ENCODE assay signal across 8 mouse cellular contexts in the genomic region with DNA sequence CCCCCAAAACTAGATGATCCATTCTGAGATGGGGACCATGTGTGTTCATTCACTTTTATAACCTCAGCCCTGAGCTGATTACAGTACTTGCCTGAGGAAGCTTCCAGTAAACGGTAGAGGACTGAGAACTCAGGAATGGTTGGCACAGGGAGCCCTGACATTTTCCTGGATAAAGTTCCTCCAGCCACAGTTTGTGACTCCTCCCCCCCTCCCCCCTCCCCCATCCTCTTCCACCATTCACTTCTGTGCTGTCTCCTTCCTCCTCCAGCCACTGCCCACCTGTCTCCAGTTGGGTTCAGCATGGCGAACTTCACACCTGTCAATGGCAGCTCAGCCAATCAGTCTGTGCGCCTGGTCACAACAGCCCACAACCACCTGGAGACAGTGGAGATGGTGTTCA. TPM values are rescaled to one million over a fixed set of nuclear protein-coding genes. Genes with fewer than 3 reads are reported as not detected.
DNase-seq lines count a peak whose midpoint lies in the region; ATAC-seq and TF ChIP-seq lines count a peak whose summit lies in the region.

A gene (plus strand): TSS at position 301 of the 400 bp plus-strand sequence.

- H3K4me2 ChIP-seq in hindbrain, embryonic 14.5 days (replicated peaks), result no peak within 1 kb of the TSS
- no peak within 1 kb of the TSS for H3K4me2 ChIP-seq in stomach, postnatal 0 days (replicated peaks; ENCODE audit: low read depth)

- TF ChIP-seq POLR2A in testis, adult 2 months (IDR thresholded peaks at IDR 0.05; ENCODE audit: control insufficient read depth, low read depth, low read length), result no peak

- TF ChIP-seq CTCF in testis, adult 2 months (IDR thresholded peaks at IDR 0.05; ENCODE audit: control insufficient read depth, insufficient read depth, insufficient replicate concordance, low read depth, low read length), result no peak
- no peak for TF ChIP-seq CTCF in stomach, postnatal 0 days (IDR thresholded peaks at IDR 0.05; ENCODE audit: low read depth)

- H3K27me3 ChIP-seq in hindbrain, embryonic 10.5 days (ENCODE audit: insufficient read depth, poor library complexity, severe bottlenecking), result peaks cover 41% of the 10 kb centered on the region
- peaks cover 32% of the 10 kb centered on the region for H3K27me3 ChIP-seq in hindbrain, embryonic 14.5 days (ENCODE audit: control insufficient read depth, insufficient read depth, low read length)
- H3K27me3 ChIP-seq in testis, adult 2 months (ENCODE audit: control insufficient read depth, insufficient read depth, low read length), result peaks cover 2% of the 10 kb centered on the region; the same call in 1 of the 2 replicates
- H3K27me3 ChIP-seq in stomach, postnatal 0 days (ENCODE audit: control insufficient read depth, insufficient read depth, low read length), result peaks cover 4% of the 10 kb centered on the region; the same call in 1 of the 2 replicates

- no peak within 1 kb of the TSS for H3K9ac ChIP-seq in hindbrain, embryonic 14.5 days
- no peak within 1 kb of the TSS for H3K9ac ChIP-seq in stomach, postnatal 0 days (ENCODE audit: low read length)

- ATAC-seq in hindbrain, embryonic 14.5 days (ENCODE audit: low FRiP score), result no peak
- ATAC-seq in stomach, postnatal 0 days (ENCODE audit: low FRiP score, low TSS enrichment), result no peak

- no peaks in the 10 kb centered on the region for H3K9me3 ChIP-seq in hindbrain, embryonic 10.5 days
- no peaks in the 10 kb centered on the region for H3K9me3 ChIP-seq in hindbrain, embryonic 14.5 days (ENCODE audit: control insufficient read depth, low read length)
- no peaks in the 10 kb centered on the region for H3K9me3 ChIP-seq in stomach, postnatal 0 days (ENCODE audit: control insufficient read depth, low read length)

- TF ChIP-seq EP300 in stomach, postnatal 0 days (optimal IDR thresholded peaks at IDR 0.05), result no peak

- H3K27ac ChIP-seq in hindbrain, embryonic 10.5 days, result no peak within 1 kb of the TSS
- no peak within 1 kb of the TSS for H3K27ac ChIP-seq in hindbrain, embryonic 14.5 days
- H3K27ac ChIP-seq in testis, adult 2 months (ENCODE audit: control insufficient read depth, insufficient read depth, low read depth, low read length), result no peak within 1 kb of the TSS
- H3K27ac ChIP-seq in stomach, postnatal 0 days (replicated peaks), result no peak within 1 kb of the TSS

- H3K36me3 ChIP-seq in hindbrain, embryonic 10.5 days, result peaks cover 22% of the 10 kb centered on the region
- H3K36me3 ChIP-seq in hindbrain, embryonic 14.5 days (replicated peaks; ENCODE audit: control insufficient read depth, insufficient read depth), result no peaks in the 10 kb centered on the region
- H3K36me3 ChIP-seq in testis, adult 2 months (ENCODE audit: control insufficient read depth, insufficient read depth, low read length), result no peaks in the 10 kb centered on the region
- no peaks in the 10 kb centered on the region for H3K36me3 ChIP-seq in stomach, postnatal 0 days (ENCODE audit: control insufficient read depth, insufficient read depth, low read length)

- 91% methylated on average over 3 of the region's 3 CpGs for WGBS in hindbrain, embryonic 10.5 days
- 92% methylated on average over 3 of the region's 3 CpGs for WGBS in hindbrain, embryonic 14.5 days
- 77% methylated on average over 3 of the region's 3 CpGs for WGBS in stomach, postnatal 0 days

- DNase-seq in hindbrain, embryonic 10.5 days (ENCODE audit: low spot score), result no peak
- DNase-seq in hindbrain, embryonic 14.5 days (ENCODE audit: low spot score), result no peak
- DNase-seq in testis, postnatal 10 days (ENCODE audit: low spot score), result no peak
- no peak for DNase-seq in layer of hippocampus, postnatal 36 days
- no peak for DNase-seq in stomach, postnatal 0 days (ENCODE audit: low spot score)
- DNase-seq in MN1 (ENCODE audit: low spot score), result no peak
- no peak for DNase-seq in spleen, postnatal 36 days (ENCODE audit: low spot score in 2 of 2)

- peak within 1 kb of the TSS; percentile 20; the same call in 1 of the 2 replicates for H3K4me3 ChIP-seq in hindbrain, embryonic 10.5 days
- H3K4me3 ChIP-seq in hindbrain, embryonic 14.5 days (replicated peaks; ENCODE audit: low read length), result no peak within 1 kb of the TSS
- H3K4me3 ChIP-seq in testis, adult 2 months (ENCODE audit: control insufficient read depth, low read depth, low read length), result peak within 1 kb of the TSS; percentile 66
- H3K4me3 ChIP-seq in stomach, postnatal 0 days (ENCODE audit: low read depth, low read length), result peak within 1 kb of the TSS; percentile 2; the same call in 1 of the 2 replicates

- peaks cover 64% of the 10 kb centered on the region for H3K4me1 ChIP-seq in hindbrain, embryonic 10.5 days (replicated peaks)
- peaks cover 14% of the 10 kb centered on the region for H3K4me1 ChIP-seq in hindbrain, embryonic 14.5 days (replicated peaks; ENCODE audit: control insufficient read depth, insufficient read depth, low read length)
- peaks cover 27% of the 10 kb centered on the region for H3K4me1 ChIP-seq in testis, adult 2 months (ENCODE audit: control insufficient read depth, insufficient read depth, low read length)
- H3K4me1 ChIP-seq in stomach, postnatal 0 days (replicated peaks; ENCODE audit: control insufficient read depth, insufficient read depth), result peaks cover 11% of the 10 kb centered on the region

RNA-seq across cellular contexts. Expression of the gene that starts here (rescaled TPM):
- 0.48 and 0.95 TPM in 2 replicates for polyA plus RNA-seq in hindbrain, embryonic 10.5 days (2016; fragmentation: Nextera tagmentation; extraction: Ambion mirVana)
- polyA plus RNA-seq in hindbrain, embryonic 14.5 days (2014; fragmentation: Nextera tagmentation; extraction: Ambion mirVana), result 0.52 and 0.67 TPM in 2 replicates
- 20.3 and 23.6 TPM in 2 replicates for polyA plus RNA-seq in testis, adult 2 months (2012; rRNA removed)
- total RNA-seq in layer of hippocampus, postnatal 36 days (2021), result 10 to 100 TPM; 25.7 to 28.6 TPM
- 0.08 and 0.16 TPM in 2 replicates for polyA plus RNA-seq in stomach, postnatal 0 days (2015; fragmentation: Nextera tagmentation; extraction: Ambion mirVana)

Comparison
In these comparisons a context has a peak if more than half of its experiments do, and no peak if none do; other contexts are left out.
1. RNA of the gene that starts here (polyA plus RNA-seq): 20.3 to 23.6 TPM in testis, adult 2 months; 0.52 to 0.67 TPM in hindbrain, embryonic 14.5 days, 0.48 to 0.95 TPM in hindbrain, embryonic 10.5 days and 0.08 to 0.16 TPM in stomach, postnatal 0 days; every median in the first group is over 10 times any median in the second.